Mouse (Mus musculus): ENCODE data around the gene Med13l.

- no peak for TF ChIP-seq POLR2A (IDR thresholded peaks at IDR 0.05; ENCODE audit: extremely low read depth, insufficient read depth, low read length)
- TF ChIP-seq CTCF (IDR thresholded peaks at IDR 0.05; ENCODE audit: low read depth, low read length), result no peak
Observed at GRCm38 (mm10) chr5:118733566-118733965, 173.1 kb downstream of the Med13l start.

Measured in liver, adult 2 months (tissue).